Mouse (Mus musculus) lung, embryonic 15.5 days (tissue): ENCODE measurements around the gene Lman1l. TPM values are rescaled to one million over a fixed set of nuclear protein-coding genes. Genes with fewer than 3 reads are reported as not detected.

Experiments
- ATAC-seq: fragments of 200-750 bp; cut with Nextera tagmentation; 2 replicates; pipeline ENCODE4 v1.8.0; 2017; ENCODE audit warnings: moderate number of reproducible peaks, borderline replicate concordance; ENCODE audit not compliant: low FRiP score, low TSS enrichment; ENCODE audit errors: extremely low read depth
- H3K27ac ChIP-seq: fragments of 300-500 bp; sonication (generic); 2 replicates; pipeline ENCODE4 v1.5.1; 2015; ENCODE audit warnings: moderate library complexity, mild to moderate bottlenecking, inconsistent platforms
- H3K27me3 ChIP-seq: fragments of 300-500 bp; sonication (generic); 2 replicates; pipeline ENCODE4 v1.6.1; 2015; ENCODE audit warnings: inconsistent platforms
- H3K36me3 ChIP-seq: fragments of 300-500 bp; sonication (generic); 2 replicates; pipeline ENCODE4 v1.6.1; 2015; ENCODE audit warnings: inconsistent platforms
- H3K4me1 ChIP-seq: fragments of 300-500 bp; sonication (generic); 2 replicates; pipeline ENCODE4 v1.6.1; 2015; ENCODE audit warnings: inconsistent platforms
- H3K4me2 ChIP-seq: fragments of 300-500 bp; sonication (generic); 2 replicates; pipeline ENCODE4 v1.6.1; 2015; ENCODE audit warnings: inconsistent platforms, mild to moderate bottlenecking, moderate library complexity
- H3K4me3 ChIP-seq: fragments of 300-500 bp; sonication (generic); 2 replicates; pipeline ENCODE4 v1.5.1; 2015; ENCODE audit warnings: mild to moderate bottlenecking, inconsistent platforms
- H3K9ac ChIP-seq: fragments of 300-500 bp; sonication (generic); 2 replicates; pipeline ENCODE4 v1.6.1; 2015; ENCODE audit warnings: inconsistent platforms
- H3K9me3 ChIP-seq: fragments of 300-500 bp; sonication (generic); 2 replicates; pipeline ENCODE4 v1.6.1; 2016; ENCODE audit warnings: inconsistent platforms
- WGBS: fragments of 180-500 bp; shearing (Covaris S2); methylation state at CpG from one replicate; pipeline ENCODE4 v1.1.7; 2015; 5-methylcytosine and 5-hydroxymethylcytosine counted together
- polyA plus RNA-seq: library from polyadenylated mRNA; unstranded; fragments of >200 nt; fragmentation: Nextera tagmentation; extraction: Ambion mirVana; gene quantifications from 2 replicates; pipeline ENCODE4 v1.2.1, GENCODE M21; 2015

Lman1l gene
- polyA plus RNA-seq, 1 experiment from 2014 or later: not detected

DNA sequence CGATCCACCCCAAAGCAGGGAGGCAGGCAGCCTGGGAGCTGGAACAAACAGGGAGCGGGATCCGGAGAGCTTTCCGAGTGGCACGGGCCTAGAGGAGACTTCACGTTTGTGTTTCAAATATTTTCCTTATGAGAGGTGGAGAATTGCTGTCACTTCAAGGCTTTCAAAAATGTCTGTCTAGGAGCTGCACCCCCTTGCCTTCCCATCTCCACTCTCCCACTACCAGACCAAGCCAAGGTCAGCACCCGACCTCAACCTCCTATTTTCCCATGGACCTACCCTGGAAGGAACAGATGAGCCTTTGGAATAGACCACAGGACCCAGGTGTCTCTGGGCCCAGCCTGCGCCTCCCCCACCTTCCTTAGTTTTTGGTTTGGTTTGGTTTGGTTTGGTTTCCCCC is 23.3 kb downstream of the Lman1l start:
- H3K4me1 ChIP-seq: peaks cover 7% of the 10 kb centered on the region
- peaks cover 21% of the 10 kb centered on the region for H3K36me3 ChIP-seq
- no peaks in the 10 kb centered on the region for H3K9me3 ChIP-seq
- H3K4me3 ChIP-seq: no peak overlapping the region
- no peak overlapping the region for H3K4me2 ChIP-seq
- ATAC-seq: no peak
- 76% methylated on average over 8 of the region's 8 CpGs for WGBS
- H3K27me3 ChIP-seq: no peaks in the 10 kb centered on the region
- H3K9ac ChIP-seq: no peak overlapping the region
- H3K27ac ChIP-seq: no peak overlapping the region

GRCm38 (mm10) chr9:57594174-57594509 is 26.4 kb downstream of the Lman1l start:
- Histone ChIP-seq H3K27ac (no peak overlapping the region), H3K4me3 (no peak overlapping the region), H3K9ac (no peak overlapping the region), H3K4me1 (peaks cover 4% of the 10 kb centered on the region; the same call in 1 of the 2 replicates), H3K36me3 (peaks cover 23% of the 10 kb centered on the region), H3K9me3 (no peaks in the 10 kb centered on the region), H3K27me3 (no peaks in the 10 kb centered on the region), H3K4me2 (no peak overlapping the region)
- ATAC-seq: no peak
- 65% methylated on average over 9 of the region's 9 CpGs for whole genome bisulfite sequencing

DNA sequence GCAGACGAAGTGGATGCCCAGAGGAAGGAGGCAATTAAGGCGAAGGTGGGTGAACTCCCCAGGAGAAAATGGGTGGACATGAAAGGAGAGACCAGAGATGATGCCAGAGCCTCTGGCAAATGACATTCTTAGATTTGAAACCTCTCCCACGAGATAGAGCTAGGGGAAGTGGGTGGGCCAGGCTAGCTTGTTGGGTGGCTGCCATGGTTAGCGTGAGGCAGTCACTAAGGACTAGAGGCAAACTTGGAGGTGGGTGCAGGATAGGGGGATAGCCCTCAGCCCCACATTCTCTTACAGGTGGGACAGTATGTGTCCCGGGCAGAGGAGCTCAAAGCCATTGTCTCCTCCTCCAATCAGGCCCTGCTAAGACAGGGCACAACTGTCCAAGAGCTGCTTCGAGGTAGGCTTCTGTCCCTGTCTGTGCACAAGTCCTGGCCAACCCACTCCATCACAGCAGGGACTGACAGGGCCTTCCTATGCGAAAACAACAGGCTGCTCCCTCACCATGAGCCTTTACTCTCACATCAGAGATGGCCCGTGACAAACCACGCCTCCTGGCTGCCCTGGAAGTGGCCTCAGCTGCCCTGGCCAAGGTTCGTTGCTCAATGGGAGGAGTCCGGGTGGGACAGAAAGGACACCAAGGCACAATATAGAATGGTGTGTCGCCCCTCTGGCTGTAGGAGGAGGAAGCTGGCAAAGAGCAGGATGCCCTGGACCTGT is 27.0 kb downstream of the Lman1l start:
- H3K9me3 ChIP-seq: no peaks in the 10 kb centered on the region
- peaks cover 10% of the 10 kb centered on the region for H3K4me1 ChIP-seq
- 48% methylated on average over 12 of the region's 12 CpGs for WGBS
- no peak overlapping the region for H3K4me2 ChIP-seq
- H3K27ac ChIP-seq: no peak overlapping the region
- H3K4me3 ChIP-seq: no peak overlapping the region
- ATAC-seq: no peak
- no peak overlapping the region for H3K9ac ChIP-seq
- H3K36me3 ChIP-seq: peaks cover 23% of the 10 kb centered on the region
- H3K27me3 ChIP-seq: no peaks in the 10 kb centered on the region

DNA sequence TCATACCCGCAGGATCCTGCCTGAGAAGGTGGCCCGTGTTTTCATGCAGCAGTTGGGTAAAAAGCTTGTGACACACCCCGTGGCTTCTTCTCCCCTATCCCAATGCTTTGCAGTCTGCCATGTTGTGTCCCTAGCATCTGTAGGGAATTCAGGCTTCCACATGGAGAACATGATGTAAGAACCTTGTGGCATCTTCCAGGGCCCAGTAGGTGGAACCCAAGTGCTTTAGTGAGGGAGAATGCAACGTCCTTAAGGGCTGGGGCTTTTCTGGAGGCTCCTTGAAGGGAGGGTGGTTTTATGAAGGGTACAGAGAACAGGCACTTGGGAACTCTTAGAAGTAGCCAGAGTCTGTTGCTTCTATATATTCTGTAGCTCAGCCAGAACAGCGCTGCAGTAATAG is 29.8 kb downstream of the Lman1l start:
- 40% methylated on average over 5 of the region's 5 CpGs for WGBS
- Histone ChIP-seq H3K4me2 (peak overlapping the region; percentile 91; the same call in 1 of the 2 replicates), H3K9ac (no peak overlapping the region), H3K36me3 (peaks cover 31% of the 10 kb centered on the region), H3K27me3 (no peaks in the 10 kb centered on the region), H3K4me1 (peaks cover 14% of the 10 kb centered on the region), H3K9me3 (no peaks in the 10 kb centered on the region), H3K4me3 (no peak overlapping the region), H3K27ac (no peak overlapping the region)
- no peak for ATAC-seq

GRCm38 (mm10) chr9:57589224-57590126 is 31.1 kb downstream of the Lman1l start, which contains the start of gene Ulk3:
Gene Ulk3, plus strand, starts transcription at chr9:57589452.
- Histone ChIP-seq H3K27me3 (no peaks in the 10 kb centered on the region), H3K4me2 (peak within 1 kb of the TSS; percentile 91), H3K4me1 (peaks cover 14% of the 10 kb centered on the region), H3K36me3 (peaks cover 26% of the 10 kb centered on the region), H3K9ac (peak within 1 kb of the TSS; percentile 71), H3K4me3 (peak within 1 kb of the TSS; percentile 84), H3K27ac (peak within 1 kb of the TSS; percentile 89), H3K9me3 (no peaks in the 10 kb centered on the region)
- ATAC-seq: peak; percentile 89
- WGBS: 1% methylated on average over 58 of the region's 58 CpGs

GRCm38 (mm10) chr9:57584991-57585390 is 35.6 kb downstream of the Lman1l start:
- no peaks in the 10 kb centered on the region for H3K9me3 ChIP-seq
- H3K4me1 ChIP-seq: peaks cover 10% of the 10 kb centered on the region
- no peaks in the 10 kb centered on the region for H3K27me3 ChIP-seq
- peaks cover 43% of the 10 kb centered on the region; the same call in 1 of the 2 replicates for H3K36me3 ChIP-seq
- 81% methylated on average over 3 of the region's 3 CpGs for WGBS
- no peak for ATAC-seq
- H3K9ac ChIP-seq: no peak overlapping the region
- no peak overlapping the region for H3K4me2 ChIP-seq
- no peak overlapping the region for H3K27ac ChIP-seq
- no peak overlapping the region for H3K4me3 ChIP-seq

DNA sequence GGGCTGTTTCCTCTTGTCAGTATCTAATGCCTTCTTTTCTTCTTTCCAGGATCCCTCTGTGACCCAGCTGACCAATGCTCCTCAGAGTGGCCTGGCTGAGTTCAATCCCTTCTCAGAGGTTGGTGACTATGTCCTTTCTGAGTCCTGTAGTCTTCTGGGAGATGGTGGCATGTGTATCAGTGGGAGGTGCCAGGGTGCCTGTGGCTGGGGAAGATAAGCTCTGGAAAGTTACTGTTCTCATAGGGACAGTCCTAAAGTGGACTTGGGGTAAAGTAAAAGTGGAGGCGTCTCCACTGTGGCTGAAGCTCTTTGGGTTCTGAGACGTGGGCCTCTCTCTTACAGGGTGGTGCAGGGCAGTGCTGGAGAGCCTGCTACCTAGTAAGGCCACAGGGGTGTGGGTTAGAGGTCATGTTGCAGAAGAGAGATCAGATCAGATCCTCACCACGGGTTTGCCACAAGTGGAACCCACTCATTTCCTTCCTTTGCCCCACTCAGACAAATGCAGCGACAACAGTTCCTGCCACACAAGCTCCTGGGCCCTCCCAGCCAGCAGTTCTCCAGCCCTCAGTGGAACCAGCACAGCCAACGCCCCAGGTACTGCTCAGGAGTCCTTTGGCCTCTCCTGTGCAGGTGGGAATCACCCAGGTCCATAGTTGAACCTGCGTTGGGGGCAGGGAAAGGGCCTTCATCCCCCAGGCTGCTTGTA is 43.3 kb downstream of the Lman1l start:
- no peaks in the 10 kb centered on the region for H3K27me3 ChIP-seq
- WGBS: 81% methylated on average over 6 of the region's 6 CpGs
- no peak overlapping the region for H3K4me2 ChIP-seq
- no peaks in the 10 kb centered on the region for H3K4me1 ChIP-seq
- no peak overlapping the region for H3K9ac ChIP-seq
- peaks cover 24% of the 10 kb centered on the region for H3K36me3 ChIP-seq
- H3K4me3 ChIP-seq: no peak overlapping the region
- no peak for ATAC-seq
- no peaks in the 10 kb centered on the region for H3K9me3 ChIP-seq
- no peak overlapping the region for H3K27ac ChIP-seq

DNA sequence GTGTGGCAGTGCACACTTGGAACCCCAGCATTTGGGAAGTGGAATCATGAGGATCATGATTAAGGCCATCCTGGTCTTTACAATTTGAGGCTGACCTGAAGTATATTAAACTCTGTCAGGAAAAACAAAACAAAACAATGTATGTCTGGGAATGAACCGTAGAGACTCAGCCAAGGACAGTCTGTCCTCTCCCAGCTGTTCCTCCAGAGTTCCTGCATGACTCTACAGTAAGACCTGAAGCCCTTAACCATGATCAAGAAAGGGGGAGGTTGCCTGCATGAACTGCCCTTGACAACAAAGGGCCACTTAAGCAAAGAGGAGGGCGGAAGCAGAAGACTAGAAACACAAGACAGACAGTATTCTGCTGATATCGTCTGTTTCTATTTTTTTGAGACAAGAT is 45.0 kb downstream of the Lman1l start:
- WGBS: 59% methylated on average over 3 of the region's 3 CpGs
- H3K36me3 ChIP-seq: peaks cover 13% of the 10 kb centered on the region
- no peak overlapping the region for H3K9ac ChIP-seq
- H3K4me1 ChIP-seq: no peaks in the 10 kb centered on the region
- no peaks in the 10 kb centered on the region for H3K9me3 ChIP-seq
- no peak overlapping the region for H3K4me3 ChIP-seq
- no peak overlapping the region for H3K4me2 ChIP-seq
- ATAC-seq: no peak
- no peaks in the 10 kb centered on the region for H3K27me3 ChIP-seq
- no peak overlapping the region for H3K27ac ChIP-seq

- H3K9me3 ChIP-seq: no peaks in the 10 kb centered on the region
- no peak for ATAC-seq
- no peak overlapping the region for H3K4me2 ChIP-seq
- H3K4me3 ChIP-seq: no peak overlapping the region
- H3K9ac ChIP-seq: no peak overlapping the region
- no peaks in the 10 kb centered on the region for H3K27me3 ChIP-seq
- H3K4me1 ChIP-seq: no peaks in the 10 kb centered on the region
- H3K27ac ChIP-seq: no peak overlapping the region
- H3K36me3 ChIP-seq: peaks cover 8% of the 10 kb centered on the region
Observed at GRCm38 (mm10) chr9:57574397-57574796, 46.2 kb downstream of the Lman1l start.

DNA sequence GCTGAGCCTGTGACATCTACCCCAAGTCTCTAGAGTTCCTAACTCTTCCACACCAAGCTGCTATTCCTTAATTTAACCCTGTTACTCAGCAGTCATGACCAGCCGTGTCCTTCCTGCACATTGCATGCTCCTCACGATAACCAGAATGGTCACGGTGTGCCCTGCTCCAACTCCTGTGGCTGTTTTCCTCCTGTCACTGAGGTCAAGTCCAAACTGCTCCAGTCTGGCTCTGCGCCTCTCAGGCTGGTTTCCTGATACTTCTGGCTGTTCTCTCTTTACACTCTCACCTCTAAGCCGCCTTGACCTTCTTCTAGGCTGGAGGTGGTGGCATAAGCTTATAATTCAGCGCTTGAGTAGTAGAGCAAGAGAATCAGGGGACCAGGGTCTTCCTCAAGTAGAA is 52.1 kb downstream of the Lman1l start:
- no peak for ATAC-seq
- Histone ChIP-seq H3K9ac (no peak overlapping the region), H3K4me2 (no peak overlapping the region), H3K27ac (no peak overlapping the region), H3K27me3 (no peaks in the 10 kb centered on the region), H3K4me3 (no peak overlapping the region), H3K9me3 (no peaks in the 10 kb centered on the region), H3K4me1 (peaks cover 14% of the 10 kb centered on the region), H3K36me3 (peaks cover 13% of the 10 kb centered on the region; the same call in 1 of the 2 replicates)
- 94% methylated on average over 6 of the region's 6 CpGs for WGBS

GRCm38 (mm10) chr9:57566846-57567245 is 53.7 kb downstream of the Lman1l start:
- Histone ChIP-seq H3K4me1 (peaks cover 31% of the 10 kb centered on the region), H3K27ac (no peak overlapping the region), H3K9me3 (no peaks in the 10 kb centered on the region), H3K4me3 (no peak overlapping the region), H3K36me3 (peaks cover 13% of the 10 kb centered on the region; the same call in 1 of the 2 replicates), H3K9ac (no peak overlapping the region), H3K27me3 (no peaks in the 10 kb centered on the region), H3K4me2 (no peak overlapping the region)
- no peak for ATAC-seq
- WGBS: 46% methylated on average over 8 of the region's 8 CpGs
